In the genomic region with DNA sequence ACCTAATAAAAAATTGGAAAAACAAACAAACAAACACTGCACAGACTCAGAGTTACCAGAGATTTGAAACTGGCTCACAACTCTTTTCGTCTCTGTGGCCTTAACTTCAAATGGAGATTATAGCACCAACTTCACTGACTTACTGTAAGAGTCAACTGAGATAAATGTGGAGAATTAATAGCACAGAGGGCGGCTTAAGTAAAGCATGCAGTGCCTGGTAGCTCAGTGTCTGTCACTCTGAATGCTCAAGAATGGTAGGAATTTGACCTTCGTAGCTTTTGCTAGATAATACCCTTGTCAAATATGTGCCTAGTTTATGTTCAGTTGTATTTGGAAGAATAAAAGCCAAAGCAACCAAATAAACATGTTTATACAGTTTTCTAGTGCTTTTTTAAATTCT, we compare ENCODE assay signal across 19 mouse cellular contexts.
DNase-seq lines count a peak whose midpoint lies in the region; ATAC-seq and TF ChIP-seq lines count a peak whose summit lies in the region.
"Had no signal": no experiment of that assay in that cellular context is flagged by ENCODE, and none has a peak within 500 bp of the region (broad histone marks: within the 10 kb centered on the region; RNA-seq: fewer than 3 reads in every experiment).

No protein-coding gene starts in this region.

- intact Hi-C loops in heart, adult 2 months (cut with DNase I), result no loop called here

- no peak for TF ChIP-seq CTCF in heart, adult 2 months (IDR thresholded peaks at IDR 0.05)
- no peak for TF ChIP-seq CTCF in liver, adult 2 months (IDR thresholded peaks at IDR 0.05; ENCODE audit: low read depth, low read length)
- TF ChIP-seq CTCF in liver, postnatal 0 days (IDR thresholded peaks at IDR 0.05; ENCODE audit: low read depth), result no peak

- H3K27me3 ChIP-seq in heart, embryonic 10.5 days (ENCODE audit: insufficient read depth, poor library complexity, severe bottlenecking), result no peaks in the 10 kb centered on the region
- no peaks in the 10 kb centered on the region for H3K27me3 ChIP-seq in heart, embryonic 14.5 days (ENCODE audit: control insufficient read depth, insufficient read depth, low read length)
- no peaks in the 10 kb centered on the region for H3K27me3 ChIP-seq in heart, adult 2 months (ENCODE audit: control insufficient read depth, insufficient read depth, low read length)
- H3K27me3 ChIP-seq in liver, adult 2 months (ENCODE audit: control insufficient read depth, insufficient read depth, low read length), result no peaks in the 10 kb centered on the region
- H3K27me3 ChIP-seq in liver, postnatal 0 days (ENCODE audit: insufficient read depth, low read length), result no peaks in the 10 kb centered on the region
- H3K27me3 ChIP-seq: CH12.LX; embryonic facial prominence, embryonic 12.5 days; forebrain, embryonic 15.5 days; hindbrain, embryonic 12.5 days had no signal

- H3K9me3 ChIP-seq in heart, embryonic 10.5 days, result no peaks in the 10 kb centered on the region
- H3K9me3 ChIP-seq in heart, embryonic 14.5 days (ENCODE audit: control insufficient read depth, low read length), result no peaks in the 10 kb centered on the region
- H3K9me3 ChIP-seq in liver, postnatal 0 days (ENCODE audit: low read length), result no peaks in the 10 kb centered on the region
- H3K9me3 ChIP-seq: embryonic facial prominence, embryonic 12.5 days; forebrain, embryonic 15.5 days; hindbrain, embryonic 12.5 days had no signal

- H3K4me1 ChIP-seq in heart, embryonic 10.5 days, result peaks cover 20% of the 10 kb centered on the region
- peaks cover 4 to 22% of the 10 kb centered on the region in 2 experiments; a peak in 3 of 4 replicates for H3K4me1 ChIP-seq in heart, embryonic 14.5 days (ENCODE audit: control insufficient read depth in 2 of 2, insufficient read depth in 2 of 2, low read length in 2 of 2)
- no peaks in the 10 kb centered on the region; the same call in 1 of the 2 replicates for H3K4me1 ChIP-seq in heart, adult 2 months (ENCODE audit: control insufficient read depth, insufficient read depth, low read length)
- H3K4me1 ChIP-seq in liver, adult 2 months (ENCODE audit: control insufficient read depth, insufficient read depth, low read length), result no peaks in the 10 kb centered on the region
- H3K4me1 ChIP-seq in liver, postnatal 0 days (ENCODE audit: insufficient read depth), result no peaks in the 10 kb centered on the region
- H3K4me1 ChIP-seq: forebrain, embryonic 15.5 days; hindbrain, embryonic 12.5 days had no signal

- no peak for TF ChIP-seq EP300 in heart, adult 2 months (IDR thresholded peaks at IDR 0.05; ENCODE audit: insufficient read depth, low read depth, low read length)
- no peak for TF ChIP-seq EP300 in liver, postnatal 0 days (IDR thresholded peaks at IDR 0.05; ENCODE audit: low read depth)

- no peaks in the 10 kb centered on the region for H3K79me2 ChIP-seq in heart, adult 2 months (replicated peaks; ENCODE audit: control insufficient read depth, insufficient read depth, low read length)
- H3K79me2 ChIP-seq in liver, adult 2 months (ENCODE audit: control insufficient read depth, insufficient read depth, low read length), result no peaks in the 10 kb centered on the region

- H3K36me3 ChIP-seq in heart, embryonic 10.5 days, result no peaks in the 10 kb centered on the region
- no peaks in the 10 kb centered on the region for H3K36me3 ChIP-seq in heart, embryonic 14.5 days (ENCODE audit: control insufficient read depth, insufficient read depth, low read length)
- no peaks in the 10 kb centered on the region for H3K36me3 ChIP-seq in heart, adult 2 months (ENCODE audit: control insufficient read depth, insufficient read depth, low read length)
- no peaks in the 10 kb centered on the region for H3K36me3 ChIP-seq in liver, adult 2 months (ENCODE audit: control insufficient read depth, insufficient read depth, low read length)
- no peaks in the 10 kb centered on the region for H3K36me3 ChIP-seq in liver, postnatal 0 days (replicated peaks; ENCODE audit: insufficient read depth, low read length)
- H3K36me3 ChIP-seq: embryonic facial prominence, embryonic 12.5 days; forebrain, embryonic 15.5 days; hindbrain, embryonic 12.5 days had no signal

- peak overlapping the region; percentile 66; the same call in 1 of the 2 replicates for H3K27ac ChIP-seq in heart, embryonic 10.5 days
- peak overlapping the region; percentile 54 to 80; a peak in 3 of 4 replicates for H3K27ac ChIP-seq in heart, embryonic 14.5 days (replicated peaks in 1 of 2; ENCODE audit: control insufficient read depth in 1 of 2, insufficient read depth in 1 of 2, low read depth in 2 of 2, low read length in 2 of 2)
- no peak overlapping the region for H3K27ac ChIP-seq in heart, adult 2 months
- H3K27ac ChIP-seq in liver, adult 2 months (replicated peaks; ENCODE audit: insufficient read depth, low read depth, low read length), result no peak overlapping the region
- no peak overlapping the region for H3K27ac ChIP-seq in liver, postnatal 0 days (ENCODE audit: low read depth)
- H3K27ac ChIP-seq: embryonic facial prominence, embryonic 12.5 days; forebrain, embryonic 15.5 days; hindbrain, embryonic 12.5 days had no signal

- ATAC-seq in heart, embryonic 14.5 days (ENCODE audit: insufficient number of reproducible peaks, insufficient read depth, low FRiP score, low read depth), result 0 out of 2 replicates have a peak, but pooled peaks have one; percentile 59
- ATAC-seq in liver, postnatal 0 days, result no peak
- ATAC-seq: forebrain, embryonic 15.5 days; hindbrain, embryonic 16.5 days; inflammation-experienced regulatory T-cells, adult 6 months; intestine, postnatal 0 days had no signal

- WGBS in heart, embryonic 10.5 days, result 18% methylated on average over 3 of the region's 3 CpGs
- WGBS in heart, embryonic 14.5 days, result 11% methylated on average over 3 of the region's 3 CpGs
- WGBS in heart, adult 2 months, result 42% methylated on average over 3 of the region's 3 CpGs
- 54% methylated on average over 3 of the region's 3 CpGs for WGBS in liver, adult 2 months
- 55% methylated on average over 3 of the region's 3 CpGs for WGBS in liver, postnatal 0 days (ENCODE audit: insufficient replicate concordance)

- no peak for DNase-seq in heart, embryonic 10.5 days (ENCODE audit: low spot score)
- no peak for DNase-seq in heart, adult 18-20 months
- DNase-seq in heart, adult 2 months, result no peak
- peak; percentile 19 for DNase-seq in liver, adult 2 months (ENCODE audit: extremely low read depth, low read depth, low spot score)
- no peak for DNase-seq in liver, postnatal 0 days
- DNase-seq in spleen, postnatal 14 days (ENCODE audit: low spot score in 2 of 2), result no peak
- DNase-seq: adrenal gland, postnatal 10 days; cerebellum, adult 11-12 months; cerebellum, adult 9-10 months; cerebellum, postnatal 25 days; kidney, adult 8-10 months had no signal

- no peak overlapping the region for H3K4me2 ChIP-seq in heart, embryonic 14.5 days (ENCODE audit: low read length)
- H3K4me2 ChIP-seq in liver, postnatal 0 days (ENCODE audit: low read depth, low read length), result no peak overlapping the region
- H3K4me2 ChIP-seq: embryonic facial prominence, embryonic 12.5 days; forebrain, embryonic 15.5 days; hindbrain, embryonic 12.5 days had no signal

- H3K4me3 ChIP-seq in heart, embryonic 10.5 days, result no peak overlapping the region
- H3K4me3 ChIP-seq in heart, embryonic 14.5 days (ENCODE audit: control insufficient read depth in 1 of 2, insufficient read depth in 1 of 2, low read depth in 1 of 2, low read length in 2 of 2), result no peak overlapping the region
- H3K4me3 ChIP-seq in heart, adult 2 months, result no peak overlapping the region
- H3K4me3 ChIP-seq in liver, adult 2 months (ENCODE audit: insufficient read depth, low read depth, low read length), result no peak overlapping the region
- H3K4me3 ChIP-seq in liver, postnatal 0 days (ENCODE audit: low read depth, low read length), result no peak overlapping the region
- H3K4me3 ChIP-seq: embryonic facial prominence, embryonic 12.5 days; forebrain, embryonic 15.5 days; hindbrain, embryonic 12.5 days had no signal

- H3K9ac ChIP-seq in heart, embryonic 14.5 days (ENCODE audit: low read length), result no peak overlapping the region
- no peak overlapping the region for H3K9ac ChIP-seq in heart, adult 2 months (ENCODE audit: low read depth, low read length)
- no peak overlapping the region for H3K9ac ChIP-seq in liver, adult 2 months (ENCODE audit: low read depth, low read length)
- no peak overlapping the region for H3K9ac ChIP-seq in liver, postnatal 0 days (replicated peaks)
- H3K9ac ChIP-seq: embryonic facial prominence, embryonic 12.5 days; forebrain, embryonic 15.5 days; hindbrain, embryonic 12.5 days had no signal

- TF ChIP-seq POLR2A in heart, adult 2 months (IDR thresholded peaks at IDR 0.05; ENCODE audit: insufficient read depth, low read depth, low read length), result no peak
- TF ChIP-seq POLR2A in liver, adult 2 months (IDR thresholded peaks at IDR 0.05; ENCODE audit: extremely low read depth, insufficient read depth, low read length), result no peak

Comparison
In these comparisons a context has a peak if more than half of its experiments do, and no peak if none do; other contexts are left out.
1. H3K27ac ChIP-seq: peak in heart, embryonic 10.5 days (single experiment) and heart, embryonic 14.5 days (2 of 2); none in heart, adult 2 months (single experiment), liver, adult 2 months (single experiment) and liver, postnatal 0 days (single experiment).